Mouse (Mus musculus) CH12.LX (cell line): ENCODE measurements around the gene Cmss1. TPM values are rescaled to one million over a fixed set of nuclear protein-coding genes. Genes with fewer than 3 reads are reported as not detected.

ENCODE experiments used
- DNase-seq: peaks from one replicate; pipeline ENCODE4 v3.0.0-alpha.2; 2013; ENCODE audit errors: extremely low read depth
- H3K27ac ChIP-seq: 2 replicates; pipeline ENCODE4 v1.5.1; 2012; ENCODE audit warnings: low read depth, mild to moderate bottlenecking, control low read depth, moderate library complexity; ENCODE audit not compliant: insufficient read depth
- H3K27me3 ChIP-seq: replicated peaks from 2 replicates; pipeline ENCODE3; 2012; ENCODE audit warnings: inconsistent platforms
- H3K36me3 ChIP-seq, 2 experiments: replicated peaks in 1 of 2; 2 replicates each; pipeline versions ENCODE3 to v1.6.1; 2012; ENCODE audit warnings: inconsistent platforms in 1 of 2, low read length in 1 of 2, mild to moderate bottlenecking in 1 of 2, mixed read lengths in 1 of 2, moderate library complexity in 1 of 2; ENCODE audit not compliant: control insufficient read depth in 1 of 2, insufficient read depth in 1 of 2
- H3K4me1 ChIP-seq, 2 experiments: 2 replicates each; pipeline ENCODE4 v1.6.1; 2012; ENCODE audit warnings: inconsistent platforms in 1 of 2, moderate library complexity in 1 of 2; ENCODE audit not compliant: insufficient read depth in 2 of 2, control insufficient read depth in 1 of 2
- H3K4me2 ChIP-seq: 2 replicates; pipeline ENCODE4 v1.6.1; 2012; ENCODE audit warnings: low read depth, mild to moderate bottlenecking, control low read depth; ENCODE audit not compliant: poor library complexity, insufficient read depth, severe bottlenecking
- H3K4me3 ChIP-seq, 3 experiments: fragments of 150-350 bp in 1 of 3; sonication (generic) in 1 of 3; replicated peaks in 1 of 3; 2 replicates each; pipeline versions ENCODE3 to v1.5.1; 2011 to 2012; ENCODE audit warnings: low read depth in 2 of 3, low read length in 2 of 3, mild to moderate bottlenecking in 2 of 3, moderate library complexity in 2 of 3, control low read depth in 1 of 3, improper control_type of control experiment in 1 of 3, inconsistent platforms in 1 of 3, mixed read lengths in 1 of 3; ENCODE audit not compliant: poor library complexity in 1 of 3
- H3K79me2 ChIP-seq: replicated peaks from 2 replicates; pipeline ENCODE4 v1.6.1; 2012; ENCODE audit warnings: mild to moderate bottlenecking, moderate library complexity; ENCODE audit not compliant: control insufficient read depth, poor library complexity, insufficient read depth, severe bottlenecking; ENCODE audit errors: extremely low read depth
- H3K9ac ChIP-seq: 2 replicates; pipeline ENCODE4 v1.6.1; 2012; ENCODE audit warnings: low read depth, mild to moderate bottlenecking, control low read depth, moderate library complexity; ENCODE audit not compliant: insufficient read depth
- H3K9me3 ChIP-seq: replicated peaks from 2 replicates; pipeline ENCODE3; 2012; ENCODE audit warnings: low read length, inconsistent platforms, mixed read lengths
- BHLHE40 ChIP-seq: IDR thresholded peaks from 2 replicates; pipeline ENCODE4 v1.6.1; 2011; ENCODE audit warnings: mild to moderate bottlenecking, low read depth, low read length, improper control_type of control experiment
- CHD1 ChIP-seq: IDR thresholded peaks from 2 replicates; pipeline ENCODE4 v1.6.1; 2012; ENCODE audit warnings: low read depth, low read length, improper control_type of control experiment, inconsistent platforms
- E2F4 ChIP-seq: IDR thresholded peaks from 2 replicates; pipeline ENCODE4 v1.6.1; 2011; ENCODE audit warnings: low read depth, low read length, improper control_type of control experiment; ENCODE audit not compliant: insufficient replicate concordance
- MAX ChIP-seq: IDR thresholded peaks from 2 replicates; pipeline ENCODE4 v1.6.1; 2011; ENCODE audit warnings: low read length, improper control_type of control experiment
- MEF2A ChIP-seq: IDR thresholded peaks from 2 replicates; pipeline ENCODE4 v1.6.1; 2014; ENCODE audit warnings: low read depth, mild to moderate bottlenecking, inconsistent platforms, low read length, improper control_type of control experiment, borderline replicate concordance
- NELFE ChIP-seq: IDR thresholded peaks from 2 replicates; pipeline ENCODE4 v1.6.1; 2011; ENCODE audit warnings: low read depth, low read length, improper control_type of control experiment
- NRF1 ChIP-seq: IDR thresholded peaks from 2 replicates; pipeline ENCODE4 v1.6.1; 2014; ENCODE audit warnings: low read depth, mild to moderate bottlenecking, inconsistent platforms, low read length, improper control_type of control experiment, moderate library complexity
- POLR2AphosphoS2 ChIP-seq: IDR thresholded peaks from 2 replicates; pipeline ENCODE4 v1.6.1; 2011; ENCODE audit warnings: low read depth, low read length, improper control_type of control experiment
- RCOR1 ChIP-seq: conservative IDR thresholded peaks from 2 replicates; pipeline ENCODE4 v1.6.1; 2012; ENCODE audit warnings: low read depth, mild to moderate bottlenecking, inconsistent platforms, low read length, improper control_type of control experiment
- SIN3A ChIP-seq: IDR thresholded peaks from 2 replicates; pipeline ENCODE4 v1.6.1; 2012; ENCODE audit warnings: low read length, improper control_type of control experiment, inconsistent platforms
- SMC3 ChIP-seq: IDR thresholded peaks from 2 replicates; pipeline ENCODE4 v1.6.1; 2011; ENCODE audit warnings: low read depth, low read length, improper control_type of control experiment
- TBP ChIP-seq: conservative IDR thresholded peaks from 2 replicates; pipeline ENCODE4 v1.6.1; 2011; ENCODE audit warnings: low read depth, low read length, improper control_type of control experiment
- TCF12 ChIP-seq: IDR thresholded peaks from 2 replicates; pipeline ENCODE4 v1.6.1; 2014; ENCODE audit warnings: low read depth, mild to moderate bottlenecking, inconsistent platforms, low read length, improper control_type of control experiment
- UBTF ChIP-seq: IDR thresholded peaks from 2 replicates; pipeline ENCODE4 v1.6.1; 2012; ENCODE audit warnings: low read depth, mild to moderate bottlenecking, inconsistent platforms, low read length, improper control_type of control experiment, moderate library complexity
- USF1 ChIP-seq: IDR thresholded peaks from 2 replicates; pipeline ENCODE4 v1.6.1; 2014; ENCODE audit warnings: low read depth, mild to moderate bottlenecking, inconsistent platforms, low read length, improper control_type of control experiment
- USF2 ChIP-seq: conservative IDR thresholded peaks from 2 replicates; pipeline ENCODE4 v1.6.1; 2011; ENCODE audit warnings: low read depth, low read length, improper control_type of control experiment
- ZC3H11A ChIP-seq: IDR thresholded peaks from 2 replicates; pipeline ENCODE4 v1.6.1; 2012; ENCODE audit warnings: low read depth, mild to moderate bottlenecking, inconsistent platforms, low read length, improper control_type of control experiment
- ZKSCAN1 ChIP-seq: IDR thresholded peaks from 2 replicates; pipeline ENCODE4 v1.6.1; 2012; ENCODE audit warnings: low read depth, inconsistent platforms, low read length, improper control_type of control experiment, borderline replicate concordance
- ZNF384 ChIP-seq: IDR thresholded peaks from 2 replicates; pipeline ENCODE4 v1.6.1; 2012; ENCODE audit warnings: low read depth, low read length, improper control_type of control experiment, inconsistent platforms
- dilution Hi-C: fragments of 300-500 bp; cut with MboI; formaldehyde crosslinking; loops from 2 replicates; pipeline ENCODE4 v1.14.3; 2020; ENCODE audit warnings: low sequenced_read_pairs; ENCODE audit not compliant: extremely low pct_unique_long_range_greater_than_20kb, extremely low pct_ligation_motif_present
- in situ Hi-C: fragments of 300-500 bp; cut with MboI; formaldehyde crosslinking; loops from 3 replicates; pipeline ENCODE4 v1.14.3; 2019; ENCODE audit warnings: low sequenced_read_pairs, low pct_ligation_motif_present, low pct_unique_long_range_greater_than_20kb, mixed read lengths
- polyA plus RNA-seq: library from polyadenylated mRNA; unstranded; fragments of >175 nt; gene quantifications from 2 replicates; pipeline ENCODE4 v1.2.1, GENCODE M21; 2012; ENCODE audit warnings: low read depth; ENCODE audit not compliant: insufficient read length
- total RNA-seq, 2 experiments: library from RNA; depleted of rRNA; stranded (reverse); fragments of 300-350 nt in 1 of 2; fragments of >200 nt in 1 of 2; gene quantifications; 2 replicates each; pipeline ENCODE4 v1.2.3; 2012 to 2014

Cmss1 gene
- total and polyA plus RNA-seq, 3 experiments, result 94.7 to 107 (median 103) TPM

DNA sequence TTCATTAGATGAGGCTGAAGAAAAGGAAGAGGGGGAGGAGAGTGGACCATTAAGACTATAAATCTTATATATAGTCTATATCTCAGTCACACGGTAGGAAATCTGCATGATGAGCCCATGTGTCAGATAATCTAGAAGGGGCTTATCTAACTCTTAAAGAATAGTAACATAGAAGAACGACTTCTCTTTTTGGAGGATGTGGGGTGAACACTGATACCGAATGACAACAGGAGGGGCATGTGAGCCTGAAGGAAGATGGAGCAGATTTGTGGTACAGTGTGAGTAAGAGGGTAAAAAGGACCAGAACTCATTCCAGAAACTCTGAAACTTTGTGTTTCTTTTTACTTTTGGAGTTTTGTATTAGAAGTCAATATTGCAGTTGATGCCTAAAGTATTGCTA lies 97.6 kb downstream of the Cmss1 start:
- no peak overlapping the region for H3K27ac ChIP-seq
- dilution Hi-C loops, result no loop called here
- H3K27me3 ChIP-seq, result no peaks in the 10 kb centered on the region
- no peaks in the 10 kb centered on the region for H3K9me3 ChIP-seq
- H3K4me1 ChIP-seq, result no peaks in the 10 kb centered on the region
- no peak overlapping the region for H3K9ac ChIP-seq
- in situ Hi-C loops, result no loop called here
- no peak for TF ChIP-seq NRF1
- no peak for TF ChIP-seq BHLHE40
- TF ChIP-seq MAX, result no peak
- H3K79me2 ChIP-seq, result no peaks in the 10 kb centered on the region
- H3K4me2 ChIP-seq, result no peak overlapping the region
- DNase-seq, result no peak
- H3K4me3 ChIP-seq, result no peak overlapping the region
- peaks cover 0 to 3% of the 10 kb centered on the region in 2 experiments for H3K36me3 ChIP-seq

DNA sequence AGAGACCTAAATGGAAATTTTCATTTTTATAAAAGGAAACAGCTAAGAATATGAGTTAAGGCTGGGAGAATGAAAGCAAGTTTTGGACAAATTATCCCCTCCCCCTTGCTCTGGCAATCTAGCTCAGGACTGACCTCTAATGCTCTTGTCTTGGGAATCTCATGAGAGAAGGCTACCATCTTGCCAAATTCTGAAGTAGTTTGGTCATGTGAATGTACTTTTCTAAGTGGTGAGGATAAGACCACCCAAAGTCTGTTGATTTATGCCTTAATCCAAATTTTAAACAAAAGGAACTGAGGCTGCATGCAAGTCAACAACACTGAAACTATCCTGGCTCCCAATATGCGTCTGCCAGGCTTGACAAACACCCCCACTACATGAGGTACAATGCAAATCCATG lies 98.3 kb downstream of the Cmss1 start:
- TF ChIP-seq MEF2A, result no peak
- TF ChIP-seq ZNF384, result no peak
- no peak for TF ChIP-seq POLR2AphosphoS2
- TF ChIP-seq E2F4, result no peak
- TF ChIP-seq ZC3H11A, result no peak
- TF ChIP-seq NELFE, result no peak
- no peak for TF ChIP-seq RCOR1
- no peak for TF ChIP-seq SMC3
- no peak for TF ChIP-seq TCF12
- DNase-seq, result no peak
- Histone ChIP-seq H3K79me2 (no peaks in the 10 kb centered on the region), H3K27me3 (no peaks in the 10 kb centered on the region), H3K4me1 (no peaks in the 10 kb centered on the region), H3K4me2 (no peak overlapping the region), H3K9ac (no peak overlapping the region), H3K36me3 (peaks cover 0 to 3% of the 10 kb centered on the region in 2 experiments), H3K27ac (no peak overlapping the region), H3K9me3 (no peaks in the 10 kb centered on the region), H3K4me3 (no peak overlapping the region)
- in situ Hi-C loops, result no loop called here
- dilution Hi-C loops, result no loop called here

DNA sequence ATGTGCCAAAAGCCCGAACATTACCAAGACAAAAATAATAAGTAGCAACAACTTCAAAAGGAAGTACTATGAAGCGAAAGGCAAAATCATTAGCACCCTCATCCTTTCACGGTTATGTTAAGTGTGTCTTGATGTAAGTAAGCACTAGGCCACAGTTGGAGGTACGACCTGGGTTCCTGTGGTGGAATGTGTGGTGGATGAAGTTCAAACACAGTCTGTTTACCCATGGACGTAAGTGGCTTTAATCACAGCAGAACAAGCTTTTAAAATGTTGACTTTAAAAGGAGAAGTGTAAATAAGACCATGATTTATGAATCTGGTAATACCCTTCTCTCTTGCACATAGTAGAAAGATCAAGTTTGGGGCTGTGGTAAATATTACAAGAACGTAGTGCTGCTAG lies 100.5 kb downstream of the Cmss1 start:
- DNase-seq, result no peak
- H3K79me2 ChIP-seq, result no peaks in the 10 kb centered on the region
- no peak overlapping the region for H3K27ac ChIP-seq
- peaks cover 0 to 10% of the 10 kb centered on the region in 2 experiments; a peak in 2 of 4 replicates for H3K4me1 ChIP-seq
- no peak overlapping the region for H3K4me3 ChIP-seq
- no peak overlapping the region for H3K4me2 ChIP-seq
- TF ChIP-seq SIN3A (no peak), USF1 (no peak), RCOR1 (no peak), CHD1 (no peak), ZKSCAN1 (no peak), TCF12 (no peak), E2F4 (no peak), ZNF384 (no peak), TBP (no peak), USF2 (no peak), MEF2A (no peak), UBTF (no peak), MAX (no peak), BHLHE40 (no peak)
- in situ Hi-C loops, result no loop called here
- H3K9me3 ChIP-seq, result no peaks in the 10 kb centered on the region
- H3K9ac ChIP-seq, result no peak overlapping the region
- H3K27me3 ChIP-seq, result no peaks in the 10 kb centered on the region
- peaks cover 0 to 3% of the 10 kb centered on the region in 2 experiments for H3K36me3 ChIP-seq
- dilution Hi-C loops, result no loop called here
